Mouse (Mus musculus): ENCODE measurements around the gene Mrpl54.

DNA sequence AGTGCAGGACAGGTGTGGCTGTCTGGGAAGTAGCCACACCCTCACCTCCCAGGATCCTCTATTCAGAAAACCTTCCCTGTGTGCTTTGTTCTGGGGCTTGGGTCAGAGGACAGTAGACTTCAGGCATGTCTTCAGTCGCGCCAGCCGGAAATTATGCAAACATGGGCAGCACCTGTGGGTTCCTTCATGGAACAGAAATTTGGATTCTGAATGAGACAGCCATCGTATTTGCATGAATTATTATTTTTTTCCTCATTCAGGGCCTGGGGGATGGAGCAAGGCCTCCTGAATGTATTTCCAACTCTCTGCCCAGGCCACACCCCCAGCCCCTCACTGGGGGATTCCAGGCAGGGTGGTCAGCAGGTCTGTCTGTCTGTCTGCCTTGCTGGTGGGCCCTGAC is 5.7 kb downstream of the Mrpl54 start:
- no peak for TF ChIP-seq POLR2A (IDR thresholded peaks at IDR 0.05; ENCODE audit: insufficient read depth, low read depth, low read length)
- no peak for TF ChIP-seq CTCF (IDR thresholded peaks at IDR 0.05)

Measured in heart, adult 2 months (tissue).